Mouse (Mus musculus): ENCODE measurements around the gene Tut4. TPM values are rescaled to one million over a fixed set of nuclear protein-coding genes. Genes with fewer than 3 reads are reported as not detected.

Gene Tut4
- total RNA-seq (2021) = 10 to 100 TPM; 26.1 to 28.7 TPM
- 24.4 and 27.2 TPM in 2 replicates for polyA plus RNA-seq (2012; rRNA removed)
- long read RNA-seq, partial matches to known transcripts = 1 of 2 reads
- long read RNA-seq, other reads (novel, unspliced or antisense) = 0 of 2 reads

- peak; percentile 90 for DNase-seq
Observed at GRCm38 (mm10) chr4:108459231-108460155, at the start of gene Tut4. Gene Tut4, plus strand, starts transcription at chr4:108459426.

- DNase-seq = no peak
Observed at GRCm38 (mm10) chr4:108424587-108424986, 34.6 kb upstream of the Tut4 start.

GRCm38 (mm10) chr4:108427719-108428340, 31.4 kb upstream of the Tut4 start:
- no peak for DNase-seq

GRCm38 (mm10) chr4:108428341-108428721, 30.9 kb upstream of the Tut4 start:
- DNase-seq = no peak

- no peak for DNase-seq
Observed at GRCm38 (mm10) chr4:108430656-108431560, 28.3 kb upstream of the Tut4 start.

- no peak for DNase-seq
Observed at GRCm38 (mm10) chr4:108431561-108431936, 27.7 kb upstream of the Tut4 start.

GRCm38 (mm10) chr4:108433341-108433740, 25.9 kb upstream of the Tut4 start:
- DNase-seq = no peak

GRCm38 (mm10) chr4:108434221-108434620, 25.0 kb upstream of the Tut4 start:
- no peak for DNase-seq

- no peak for DNase-seq
Observed at GRCm38 (mm10) chr4:108434781-108435180, 24.4 kb upstream of the Tut4 start.

GRCm38 (mm10) chr4:108435646-108436045, 23.6 kb upstream of the Tut4 start:
- no peak for DNase-seq

GRCm38 (mm10) chr4:108436225-108436624, 23.0 kb upstream of the Tut4 start:
- no peak for DNase-seq

- no peak for DNase-seq
Observed at GRCm38 (mm10) chr4:108438082-108438840, 21.0 kb upstream of the Tut4 start.

GRCm38 (mm10) chr4:108448091-108448490, 11.1 kb upstream of the Tut4 start:
- DNase-seq = no peak

- DNase-seq = no peak
Observed at GRCm38 (mm10) chr4:108456028-108456427, 3.2 kb upstream of the Tut4 start.

GRCm38 (mm10) chr4:108458201-108458741, 955 bp upstream of the Tut4 start:
- no peak for DNase-seq

GRCm38 (mm10) chr4:108460156-108460923, 1.1 kb downstream of the Tut4 start:
- peak; percentile 77 for DNase-seq

GRCm38 (mm10) chr4:108461262-108461903, 2.2 kb downstream of the Tut4 start:
- no peak for DNase-seq

- DNase-seq = peak; percentile 14
Observed at GRCm38 (mm10) chr4:108473586-108473985, 14.4 kb downstream of the Tut4 start.

GRCm38 (mm10) chr4:108482776-108483175, 23.6 kb downstream of the Tut4 start:
- DNase-seq = no peak

GRCm38 (mm10) chr4:108484230-108484629, 25.0 kb downstream of the Tut4 start:
- DNase-seq = no peak
